Mouse (Mus musculus): ENCODE data around the gene Ube3a.

DNA sequence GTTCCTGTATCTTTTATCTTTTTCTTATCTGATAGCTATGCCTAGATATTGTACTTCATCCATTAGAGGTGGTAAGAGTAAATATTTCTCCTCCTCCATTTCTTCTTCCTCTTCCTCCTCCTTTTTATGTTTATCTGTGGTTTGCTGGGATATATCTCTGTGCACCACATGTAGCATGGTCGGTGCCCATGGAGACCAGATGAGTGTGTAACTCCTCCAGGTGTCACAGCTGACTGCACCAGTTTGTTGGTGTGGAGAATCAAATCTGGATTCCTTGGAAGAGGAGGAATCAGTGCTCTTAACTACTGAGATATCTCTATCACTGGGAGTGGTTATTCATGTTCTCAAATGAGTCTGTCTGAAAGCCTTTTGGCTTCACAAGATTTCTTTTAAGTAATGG, 37.0 kb downstream of the Ube3a start:
- TF ChIP-seq MAX (IDR thresholded peaks at IDR 0.05; ENCODE audit: low read depth) (no peak), CEBPB (IDR thresholded peaks at IDR 0.05; ENCODE audit: insufficient read depth, poor library complexity, severe bottlenecking) (no peak), TCF3 (IDR thresholded peaks at IDR 0.05; ENCODE audit: insufficient read length, low read depth) (no peak), POLR2A (IDR thresholded peaks at IDR 0.05; ENCODE audit: insufficient read length, low read depth) (no peak), USF1 (IDR thresholded peaks at IDR 0.05; ENCODE audit: low read depth) (no peak)

All from myocyte (in vitro differentiated cells).